Comparison of ENCODE assay signal across 17 mouse cellular contexts in genomic region chr5:147597825-147598224, GRCm38 (mm10).
DNase-seq lines count a peak whose midpoint lies in the region; ATAC-seq lines count a peak whose summit lies in the region.
"Had no signal": no experiment of that assay in that cellular context is flagged by ENCODE, and none has a peak within 500 bp of the region (broad histone marks: within the 10 kb centered on the region; RNA-seq: fewer than 3 reads in every experiment).

No protein-coding gene starts in this region.

- intact Hi-C loops in heart, postnatal 36 days (cut with DNase I): no loop called here

- no peak overlapping the region for H3K9ac ChIP-seq in midbrain, embryonic 14.5 days (replicated peaks; ENCODE audit: low read length)
- H3K9ac ChIP-seq in midbrain, embryonic 16.5 days (ENCODE audit: low read depth, low read length): no peak overlapping the region
- H3K9ac ChIP-seq: embryonic facial prominence, embryonic 12.5 days; liver, embryonic 14.5 days; lung, embryonic 15.5 days had no signal

- no peaks in the 10 kb centered on the region for H3K36me3 ChIP-seq in midbrain, embryonic 14.5 days (ENCODE audit: control insufficient read depth, insufficient read depth, low read length)
- H3K36me3 ChIP-seq in midbrain, embryonic 16.5 days (ENCODE audit: control insufficient read depth, insufficient read depth, low read length): no peaks in the 10 kb centered on the region
- H3K36me3 ChIP-seq: embryonic facial prominence, embryonic 12.5 days; lung, embryonic 15.5 days had no signal

- 75% methylated on average over 16 of the region's 16 CpGs for WGBS in midbrain, embryonic 14.5 days
- WGBS in midbrain, embryonic 16.5 days: 70% methylated on average over 16 of the region's 16 CpGs

- H3K4me2 ChIP-seq in midbrain, embryonic 14.5 days (ENCODE audit: low read length): no peak overlapping the region
- no peak overlapping the region; the same call in 1 of the 2 replicates for H3K4me2 ChIP-seq in midbrain, embryonic 16.5 days (ENCODE audit: low read length)
- H3K4me2 ChIP-seq: embryonic facial prominence, embryonic 12.5 days; lung, embryonic 15.5 days had no signal

- ATAC-seq in midbrain, embryonic 14.5 days (ENCODE audit: low FRiP score, low TSS enrichment): no peak
- ATAC-seq in midbrain, embryonic 16.5 days: no peak
- 0 out of 2 replicates have a peak, but pooled peaks have one; percentile 39 for ATAC-seq in erythroid progenitor cell, adult 5-6 weeks (replicated peaks; ENCODE audit: low FRiP score, poor library complexity, severe bottlenecking)
- ATAC-seq in frontal cortex, adult (ENCODE audit: low TSS enrichment): no peak

- H3K27me3 ChIP-seq in midbrain, embryonic 14.5 days (ENCODE audit: control insufficient read depth, insufficient read depth, low read length): no peaks in the 10 kb centered on the region
- H3K27me3 ChIP-seq in midbrain, embryonic 16.5 days (ENCODE audit: control insufficient read depth, insufficient read depth, low read depth, low read length): no peaks in the 10 kb centered on the region
- H3K27me3 ChIP-seq: embryonic facial prominence, embryonic 12.5 days; lung, embryonic 15.5 days had no signal

- 0 out of 2 replicates have a peak, but pooled peaks cover 3% of the 10 kb centered on the region for H3K4me1 ChIP-seq in midbrain, embryonic 14.5 days (ENCODE audit: control insufficient read depth, insufficient read depth, low read length)
- no peaks in the 10 kb centered on the region for H3K4me1 ChIP-seq in midbrain, embryonic 16.5 days (ENCODE audit: control insufficient read depth, insufficient read depth, low read length)

- no peak overlapping the region for H3K4me3 ChIP-seq in midbrain, embryonic 14.5 days (replicated peaks; ENCODE audit: low read depth, low read length)
- no peak overlapping the region for H3K4me3 ChIP-seq in midbrain, embryonic 16.5 days (ENCODE audit: low read depth, low read length)
- H3K4me3 ChIP-seq: embryonic facial prominence, embryonic 12.5 days; heart, adult 2 months; lung, embryonic 15.5 days had no signal

- H3K27ac ChIP-seq in midbrain, embryonic 14.5 days (replicated peaks; ENCODE audit: low read depth, low read length): no peak overlapping the region
- H3K27ac ChIP-seq in midbrain, embryonic 16.5 days (ENCODE audit: low read length): no peak overlapping the region
- H3K27ac ChIP-seq: embryonic facial prominence, embryonic 12.5 days; heart, adult 2 months; kidney, postnatal 0 days; liver, embryonic 14.5 days; lung, embryonic 15.5 days had no signal

- H3K9me3 ChIP-seq in midbrain, embryonic 14.5 days (ENCODE audit: control insufficient read depth, low read length): no peaks in the 10 kb centered on the region
- H3K9me3 ChIP-seq in midbrain, embryonic 16.5 days (replicated peaks; ENCODE audit: control insufficient read depth, low read length, poor library complexity, severe bottlenecking): no peaks in the 10 kb centered on the region
- H3K9me3 ChIP-seq: embryonic facial prominence, embryonic 12.5 days; lung, embryonic 15.5 days had no signal

- peak; percentile 32 to 64 for DNase-seq in cerebellum, postnatal 25 days
- no peak for DNase-seq in cerebellum, adult 8-10 months
- peak; percentile 14 for DNase-seq in heart, postnatal 4 days
- no peak for DNase-seq in heart, postnatal 36 days
- DNase-seq in midbrain, embryonic 14.5 days: peak; percentile 51
- DNase-seq: B cell, adult 2 months; gastrocnemius, postnatal 10 days; heart, adult 2 months; kidney, adult 18-20 months; thymus, postnatal 25 days had no signal

Comparison
In these comparisons a context has a peak if more than half of its experiments do, and no peak if none do; other contexts are left out.
1. DNase-seq: peak in cerebellum, postnatal 25 days (2 of 2), heart, postnatal 4 days (single experiment) and midbrain, embryonic 14.5 days (single experiment); none in cerebellum, adult 8-10 months (single experiment) and heart, postnatal 36 days (0 of 2).